Mouse (Mus musculus): Measurements from ENCODE around the gene Cited1. TPM values are rescaled to one million over a fixed set of nuclear protein-coding genes. Genes with fewer than 3 reads are reported as not detected.
"Not testable (repeated sequence)": the region's sequence is repeated elsewhere in the genome, so short reads cannot be mapped to it uniquely, and the experiment has no call there.

The Cited1 gene
- polyA plus RNA-seq (2015; fragmentation: Nextera tagmentation; extraction: Ambion mirVana): 8.5 and 11.0 TPM in 2 replicates

DNA sequence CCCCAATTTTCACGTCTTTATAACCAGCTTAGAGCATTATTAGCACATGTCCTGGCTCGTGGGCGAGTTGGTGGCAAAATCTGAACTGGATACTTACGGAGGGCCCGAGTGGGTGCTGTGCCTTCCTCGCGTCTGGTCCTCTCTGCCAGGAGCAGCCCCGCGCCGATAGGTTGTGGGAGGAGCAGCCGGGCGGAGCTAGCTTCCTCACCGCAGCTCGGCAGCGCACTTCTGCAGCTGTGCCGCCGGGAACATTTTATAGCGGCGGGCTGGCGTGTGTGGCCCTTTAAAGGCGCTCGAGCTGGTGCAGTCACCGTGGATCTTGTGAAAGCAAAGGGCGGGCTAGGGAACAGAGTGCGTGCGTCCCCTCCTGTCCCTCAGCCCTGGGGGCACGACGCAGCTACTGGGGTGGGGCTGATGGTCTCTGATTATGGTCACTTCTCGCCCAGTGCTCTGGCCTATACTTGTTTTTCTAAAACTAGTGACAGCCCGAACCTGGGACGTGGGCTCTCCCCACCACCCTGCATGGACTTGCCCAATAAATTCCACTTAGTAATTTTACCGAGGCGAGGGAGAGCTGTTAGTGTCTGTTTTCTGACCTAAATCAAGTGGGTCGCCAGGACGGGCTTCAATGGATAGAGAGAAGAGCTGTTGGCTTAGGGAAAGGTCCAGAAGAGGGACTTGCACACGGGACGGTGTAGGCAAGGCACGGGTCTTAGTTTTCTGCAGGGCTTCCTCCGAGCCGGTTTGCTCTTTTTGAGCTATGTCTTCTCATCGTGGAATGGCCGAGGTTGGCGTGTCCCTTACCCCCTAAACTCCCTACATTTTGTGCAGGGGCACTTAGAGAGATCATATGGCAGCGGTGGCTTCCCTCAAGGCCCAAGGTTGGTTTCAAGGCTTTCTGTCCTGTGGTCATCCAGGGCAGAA is at the start of gene Cited1:
Gene Cited1, minus strand, starts transcription at position 245 of the 924 bp plus-strand sequence.
- H3K36me3 ChIP-seq: no peaks in the 10 kb centered on the region
- WGBS: 26% methylated on average over 44 of the region's 44 CpGs
- H3K4me1 ChIP-seq (replicated peaks): peaks cover 10% of the 10 kb centered on the region
- ATAC-seq: peak; percentile 96
- peak within 1 kb of the TSS; percentile 53 for H3K4me3 ChIP-seq (replicated peaks)
- no peaks in the 10 kb centered on the region for H3K9me3 ChIP-seq
- peak within 1 kb of the TSS; percentile 63 for H3K9ac ChIP-seq (replicated peaks)
- peak within 1 kb of the TSS; percentile 83 for H3K4me2 ChIP-seq (replicated peaks)
- peaks cover 64% of the 10 kb centered on the region for H3K27me3 ChIP-seq
- H3K27ac ChIP-seq: peak within 1 kb of the TSS; percentile 69

DNA sequence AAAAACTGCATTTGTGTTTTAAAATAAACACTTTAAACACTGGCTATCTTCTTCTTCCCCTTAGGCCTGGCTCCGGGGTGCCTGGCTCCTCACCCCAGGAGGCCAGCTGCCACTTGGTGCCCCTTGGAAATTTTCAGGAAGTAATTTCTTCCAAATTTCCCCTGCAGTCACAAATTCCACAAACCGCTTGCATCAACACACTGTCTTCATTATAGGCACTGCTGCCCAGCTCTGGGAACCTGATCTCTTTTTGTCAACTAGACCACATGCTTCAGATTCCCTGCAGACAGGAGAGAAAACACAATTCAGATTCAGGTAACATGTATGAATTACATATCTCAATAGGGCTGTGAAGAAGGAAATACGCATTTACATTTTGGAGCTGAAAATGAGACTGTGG is 32.9 kb upstream of the Cited1 start:
- Histone ChIP-seq H3K27me3 (peaks cover 16% of the 10 kb centered on the region; the same call in 1 of the 2 replicates), H3K4me1 (replicated peaks) (no peaks in the 10 kb centered on the region), H3K4me2 (replicated peaks) (no peak overlapping the region), H3K9ac (replicated peaks) (no peak overlapping the region), H3K27ac (no peak overlapping the region), H3K4me3 (replicated peaks) (no peak overlapping the region), H3K36me3 (no peaks in the 10 kb centered on the region), H3K9me3 (no peaks in the 10 kb centered on the region)
- WGBS: 80% methylated on average over 3 of the region's 3 CpGs
- ATAC-seq: no peak

- peaks cover 24% of the 10 kb centered on the region; the same call in 1 of the 2 replicates for H3K27me3 ChIP-seq
- H3K9me3 ChIP-seq: no peaks in the 10 kb centered on the region
- no peak overlapping the region for H3K4me3 ChIP-seq (replicated peaks)
- 78% methylated on average over 14 of the region's 14 CpGs for WGBS
- no peaks in the 10 kb centered on the region for H3K36me3 ChIP-seq
- no peak overlapping the region for H3K27ac ChIP-seq
- no peaks in the 10 kb centered on the region for H3K4me1 ChIP-seq (replicated peaks)
- no peak overlapping the region for H3K9ac ChIP-seq (replicated peaks)
- no peak overlapping the region for H3K4me2 ChIP-seq (replicated peaks)
- no peak for ATAC-seq
Measured at GRCm38 (mm10) chrX:102262620-102263345, 10.8 kb upstream of the Cited1 start.

- H3K9ac ChIP-seq (replicated peaks): no peak overlapping the region
- no peaks in the 10 kb centered on the region for H3K9me3 ChIP-seq
- peaks cover 18% of the 10 kb centered on the region; the same call in 1 of the 2 replicates for H3K27me3 ChIP-seq
- no peak for ATAC-seq
- no peak overlapping the region for H3K27ac ChIP-seq
- no peaks in the 10 kb centered on the region for H3K36me3 ChIP-seq
- no peaks in the 10 kb centered on the region for H3K4me1 ChIP-seq (replicated peaks)
- 93% methylated on average over 4 of the region's 4 CpGs for WGBS
- no peak overlapping the region for H3K4me2 ChIP-seq (replicated peaks)
- H3K4me3 ChIP-seq (replicated peaks): no peak overlapping the region
Measured at GRCm38 (mm10) chrX:102259772-102260171, 7.8 kb upstream of the Cited1 start.

DNA sequence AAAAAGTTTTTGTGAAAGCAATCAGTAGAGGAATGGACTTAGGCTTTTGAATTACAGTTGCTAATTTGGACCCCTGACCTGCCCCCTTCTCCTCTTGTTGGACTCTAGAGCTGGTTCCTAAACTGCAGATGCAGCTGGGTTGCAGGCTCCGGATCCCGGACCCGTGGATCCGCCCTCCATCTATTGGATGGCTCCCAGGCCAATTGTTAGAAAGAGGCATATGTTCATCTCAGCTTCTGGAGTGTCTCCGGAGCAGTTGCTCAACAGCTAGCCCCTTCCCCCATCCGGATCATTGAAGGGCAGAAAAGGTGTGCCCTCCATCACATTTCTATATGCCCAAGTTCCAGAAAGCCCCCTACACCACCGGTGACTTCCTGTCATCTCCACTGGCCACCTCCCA is 1.9 kb upstream of the Cited1 start:
- H3K9me3 ChIP-seq: no peaks in the 10 kb centered on the region
- H3K4me2 ChIP-seq (replicated peaks): peak overlapping the region; percentile 83
- 15% methylated on average over 7 of the region's 7 CpGs for WGBS
- H3K4me3 ChIP-seq (replicated peaks): peak overlapping the region; percentile 29
- H3K9ac ChIP-seq (replicated peaks): no peak overlapping the region
- peaks cover 10% of the 10 kb centered on the region for H3K4me1 ChIP-seq (replicated peaks)
- H3K27ac ChIP-seq: no peak overlapping the region
- ATAC-seq: no peak
- H3K36me3 ChIP-seq: no peaks in the 10 kb centered on the region
- peaks cover 48% of the 10 kb centered on the region for H3K27me3 ChIP-seq

DNA sequence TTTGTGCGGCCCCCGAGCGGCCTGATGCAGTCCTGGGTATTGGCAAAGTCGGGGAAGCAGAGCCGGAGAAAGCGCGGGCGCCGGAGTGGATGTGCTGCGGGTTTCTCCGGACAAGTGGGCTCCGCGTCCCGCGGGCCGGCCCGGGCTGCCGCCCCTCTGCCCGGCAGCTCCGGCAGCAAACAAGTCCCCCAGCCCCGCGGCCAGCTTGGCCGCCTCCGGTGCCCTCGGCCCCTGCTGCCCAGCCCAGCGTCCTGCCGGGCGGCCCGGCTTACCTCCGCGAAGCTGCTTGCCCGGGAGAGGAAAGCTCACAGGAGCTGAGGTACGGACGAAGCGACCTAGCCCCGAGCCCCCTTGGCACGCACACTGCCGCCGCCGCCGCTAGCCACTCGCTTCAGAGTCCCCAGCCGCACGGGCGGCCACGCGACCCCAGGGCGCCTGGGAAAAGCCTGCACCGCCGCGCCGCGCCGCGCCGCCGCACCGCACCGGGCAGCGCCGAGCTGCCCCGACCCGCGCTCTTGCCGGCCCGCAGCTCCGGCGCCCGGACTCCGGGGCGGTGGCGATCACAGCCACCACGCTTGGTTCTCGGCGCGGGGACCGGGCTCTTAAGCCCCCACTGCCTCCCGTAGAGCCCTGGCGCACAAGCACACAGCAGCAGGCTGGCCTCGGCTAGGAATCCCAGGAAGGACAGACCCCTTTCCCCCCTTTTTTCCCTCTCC is 602 bp downstream of the Cited1 start:
- Histone ChIP-seq H3K36me3 (no peaks in the 10 kb centered on the region), H3K27ac (peak overlapping the region; percentile 69), H3K4me2 (replicated peaks) (peak overlapping the region; percentile 83), H3K27me3 (peaks cover 71% of the 10 kb centered on the region), H3K9me3 (no peaks in the 10 kb centered on the region), H3K4me1 (replicated peaks) (peaks cover 10% of the 10 kb centered on the region), H3K4me3 (replicated peaks) (peak overlapping the region; percentile 53), H3K9ac (replicated peaks) (peak overlapping the region; percentile 63)
- ATAC-seq: no peak; the same call in 1 of the 2 replicates
- 17% methylated on average over 53 of the region's 80 CpGs for WGBS

GRCm38 (mm10) chrX:102250891-102251170 is 1.1 kb downstream of the Cited1 start:
- H3K4me2 ChIP-seq (replicated peaks): peak overlapping the region; percentile 83
- H3K9me3 ChIP-seq: no peaks in the 10 kb centered on the region
- WGBS: 26% methylated on average over 24 of the region's 24 CpGs
- peaks cover 71% of the 10 kb centered on the region for H3K27me3 ChIP-seq
- H3K27ac ChIP-seq: no peak overlapping the region
- no peaks in the 10 kb centered on the region for H3K36me3 ChIP-seq
- H3K4me1 ChIP-seq (replicated peaks): peaks cover 10% of the 10 kb centered on the region
- H3K4me3 ChIP-seq (replicated peaks): peak overlapping the region; percentile 53
- peak overlapping the region; percentile 63 for H3K9ac ChIP-seq (replicated peaks)
- ATAC-seq: no peak

GRCm38 (mm10) chrX:102250150-102250890 is 1.7 kb downstream of the Cited1 start:
- peaks cover 10% of the 10 kb centered on the region for H3K4me1 ChIP-seq (replicated peaks)
- peaks cover 72% of the 10 kb centered on the region for H3K27me3 ChIP-seq
- H3K9me3 ChIP-seq: no peaks in the 10 kb centered on the region
- H3K27ac ChIP-seq: no peak overlapping the region
- no peaks in the 10 kb centered on the region for H3K36me3 ChIP-seq
- H3K9ac ChIP-seq (replicated peaks): peak overlapping the region; percentile 63; the same call in 1 of the 2 replicates
- H3K4me2 ChIP-seq (replicated peaks): peak overlapping the region; percentile 83
- H3K4me3 ChIP-seq (replicated peaks): peak overlapping the region; percentile 53
- WGBS: 21% methylated on average over 53 of the region's 68 CpGs
- ATAC-seq: no peak

- H3K36me3 ChIP-seq: no peaks in the 10 kb centered on the region
- no peak for ATAC-seq
- no peak overlapping the region for H3K4me2 ChIP-seq (replicated peaks)
- H3K9me3 ChIP-seq: no peaks in the 10 kb centered on the region
- no peak overlapping the region for H3K27ac ChIP-seq
- WGBS: 50% methylated on average over 2 of the region's 2 CpGs
- no peaks in the 10 kb centered on the region for H3K4me1 ChIP-seq (replicated peaks)
- H3K27me3 ChIP-seq: peaks cover 40% of the 10 kb centered on the region
- H3K9ac ChIP-seq (replicated peaks): no peak overlapping the region
- no peak overlapping the region for H3K4me3 ChIP-seq (replicated peaks)
Measured at GRCm38 (mm10) chrX:102244334-102244733, 7.6 kb downstream of the Cited1 start.

DNA sequence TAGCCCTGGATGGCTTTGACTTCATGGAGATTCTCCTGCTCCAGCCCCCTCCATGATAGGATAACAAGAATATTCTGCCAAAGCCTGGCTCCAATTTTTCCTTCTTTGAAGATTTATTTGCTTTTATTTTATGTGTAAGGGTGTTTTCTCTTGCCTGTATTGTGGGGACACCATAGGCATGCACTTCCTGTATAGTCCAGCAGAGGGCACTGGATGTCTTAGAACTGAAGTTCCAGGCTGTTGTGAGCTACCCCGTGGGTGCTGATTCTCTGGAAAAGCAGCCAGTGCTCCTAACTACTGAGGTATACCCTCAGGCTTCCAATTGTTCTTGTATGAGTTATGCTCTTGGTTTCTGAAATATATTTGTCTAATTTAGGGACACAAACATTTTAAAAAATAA is 32.9 kb downstream of the Cited1 start:
- Histone ChIP-seq H3K9ac (replicated peaks) (no peak overlapping the region), H3K36me3 (no peaks in the 10 kb centered on the region), H3K4me2 (replicated peaks) (no peak overlapping the region), H3K27me3 (no peaks in the 10 kb centered on the region), H3K9me3 (no peaks in the 10 kb centered on the region), H3K4me3 (replicated peaks) (no peak overlapping the region), H3K27ac (no peak overlapping the region), H3K4me1 (replicated peaks) (no peaks in the 10 kb centered on the region)
- no peak for ATAC-seq
- 15% methylated on average over 1 of the region's 1 CpGs for WGBS

DNA sequence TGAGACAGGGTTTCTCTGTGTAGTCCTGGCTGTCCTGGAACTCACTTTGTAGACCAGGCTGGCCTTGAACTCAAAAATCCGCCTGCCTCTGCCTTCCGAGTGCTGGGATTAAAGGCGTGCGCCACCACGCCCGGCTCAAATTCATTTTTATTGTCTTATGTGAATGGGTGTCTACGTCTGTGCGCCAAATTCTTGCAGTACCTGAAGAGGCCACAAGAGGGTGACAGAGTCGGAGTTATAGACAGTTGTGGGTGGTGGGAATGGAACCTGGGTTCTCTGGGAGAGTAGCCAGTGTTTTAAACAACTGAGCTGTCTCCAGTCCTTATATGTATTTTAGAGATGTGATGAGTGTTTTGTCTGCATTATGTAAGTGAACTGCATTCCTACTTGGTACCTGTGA is 36.6 kb downstream of the Cited1 start:
- not testable (repeated sequence) for H3K36me3 ChIP-seq; H3K27ac ChIP-seq; H3K9me3 ChIP-seq; H3K4me2 ChIP-seq (replicated peaks); H3K9ac ChIP-seq (replicated peaks); H3K4me3 ChIP-seq (replicated peaks); ATAC-seq; H3K27me3 ChIP-seq; H3K4me1 ChIP-seq (replicated peaks)
- 52% methylated on average over 9 of the region's 9 CpGs for WGBS

All from midbrain, embryonic 13.5 days (tissue).